Mouse (Mus musculus) brain, embryonic 18.5 days (tissue): ENCODE results near the gene Chek2.
"Not testable (repeated sequence)": the region's sequence is repeated elsewhere in the genome, so short reads cannot be mapped to it uniquely, and the experiment has no call there.

Experiments
- DNase-seq: peaks from one replicate; pipeline ENCODE4 v3.0.0-alpha.2; 2012; ENCODE audit warnings: low read depth, low spot score

Chek2 gene

DNA sequence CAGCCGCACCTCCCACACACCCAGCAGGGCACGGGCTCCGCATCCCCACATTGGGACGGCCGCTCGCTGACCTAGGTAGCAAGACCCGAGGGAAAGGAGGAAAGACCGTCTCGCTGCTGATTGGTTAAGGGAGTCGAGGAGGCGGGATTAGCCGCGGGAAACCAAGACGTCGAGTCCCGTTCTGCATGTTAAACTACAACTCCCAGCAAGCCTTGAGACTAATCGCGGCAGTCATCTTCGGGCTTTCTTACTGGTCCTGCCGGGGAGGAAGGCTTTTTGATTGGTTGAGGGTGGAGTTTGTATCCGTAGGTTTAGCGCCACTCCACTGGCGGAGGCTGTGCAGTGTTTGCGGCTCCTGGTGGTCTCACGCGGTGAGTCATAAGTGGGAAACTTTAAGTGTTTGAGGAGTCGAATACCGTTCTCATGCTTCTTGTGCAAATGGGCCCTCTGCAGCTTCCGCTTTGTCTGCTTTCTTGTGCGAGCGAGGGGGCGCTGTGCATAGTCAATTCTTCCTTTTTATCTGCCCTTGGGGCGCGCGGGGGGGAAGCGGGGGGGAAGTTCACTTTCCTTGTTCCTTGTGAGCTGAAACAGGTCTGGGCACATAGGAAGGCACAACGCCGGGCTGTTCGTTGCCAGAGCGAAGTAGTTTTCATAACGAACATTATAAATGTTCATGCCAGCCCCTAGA lies at the start of gene Chek2, which contains the start of gene Hscb:
Gene Chek2, plus strand, starts transcription at position 302 of the 688 bp plus-strand sequence.
Gene Hscb, minus strand, starts transcription at position 100 of the 688 bp plus-strand sequence.
- peak; percentile 97 for DNase-seq

DNA sequence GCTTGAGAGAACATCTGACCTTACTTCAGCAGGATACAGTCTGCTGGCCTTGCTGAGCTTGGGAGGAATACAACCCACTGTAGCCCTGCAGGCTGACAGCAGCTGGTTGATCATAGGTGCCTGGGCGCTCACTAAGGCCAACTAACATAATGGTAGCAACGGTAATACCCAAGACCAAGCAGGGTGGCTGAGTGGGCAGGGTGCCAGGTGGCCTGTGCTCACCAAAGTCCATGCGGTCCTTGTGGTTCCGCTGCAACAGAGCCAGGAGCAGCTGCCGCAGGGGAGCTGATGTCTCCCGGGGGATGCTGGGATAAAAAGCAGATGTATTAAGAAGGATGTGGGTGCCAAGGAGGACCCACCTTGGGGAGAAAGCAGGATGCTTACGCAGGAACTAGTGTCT lies 45.4 kb upstream of the Chek2 start:
- DNase-seq = no peak

DNA sequence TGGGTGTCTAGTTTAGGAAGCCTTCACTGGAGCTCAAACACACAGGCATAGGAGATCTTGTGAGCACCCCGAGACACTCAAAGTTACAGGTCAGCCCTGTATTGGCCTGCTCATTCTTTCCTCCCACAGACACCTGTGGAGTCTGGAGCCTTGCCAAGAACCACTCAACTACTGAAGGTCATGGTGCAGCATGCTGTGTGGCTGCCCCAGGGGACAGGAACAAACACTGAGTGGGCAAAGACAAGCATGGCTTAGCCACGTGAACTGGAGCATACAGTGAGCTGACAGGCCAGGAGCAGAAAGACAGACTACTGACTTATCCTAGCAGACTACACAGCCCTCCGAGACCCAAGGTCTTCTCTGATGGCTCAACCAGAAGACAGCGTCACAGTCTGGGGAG lies 42.1 kb upstream of the Chek2 start:
- DNase-seq = no peak

DNA sequence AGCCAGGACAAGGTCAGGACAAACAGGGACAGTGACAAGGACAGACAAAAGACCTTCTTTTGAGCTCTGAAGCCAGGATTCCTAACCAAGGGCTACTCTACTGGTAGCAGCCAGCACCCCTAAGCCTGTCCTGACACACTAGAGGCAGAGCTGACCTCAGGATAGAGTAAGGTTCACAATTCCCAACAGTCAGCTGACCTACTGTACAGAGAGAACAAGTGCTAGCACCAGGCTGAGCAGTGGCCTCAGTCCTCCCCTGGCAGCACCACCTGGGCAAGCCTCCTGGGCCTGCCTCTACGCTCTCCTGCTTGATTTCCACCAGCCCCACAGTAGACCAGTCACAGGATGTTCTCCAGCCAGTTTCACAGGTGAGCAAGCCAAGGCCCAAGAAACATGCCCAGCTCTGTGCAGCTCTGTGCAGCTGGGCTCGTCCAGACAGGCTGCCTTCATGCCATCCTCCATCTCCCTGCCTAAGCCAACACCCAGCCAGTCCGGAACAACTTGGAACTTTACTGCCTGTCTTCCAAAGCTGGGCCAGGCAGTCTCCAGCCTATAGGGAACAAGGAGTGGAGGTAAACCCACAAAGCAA lies 38.6 kb upstream of the Chek2 start:
- no peak for DNase-seq

DNA sequence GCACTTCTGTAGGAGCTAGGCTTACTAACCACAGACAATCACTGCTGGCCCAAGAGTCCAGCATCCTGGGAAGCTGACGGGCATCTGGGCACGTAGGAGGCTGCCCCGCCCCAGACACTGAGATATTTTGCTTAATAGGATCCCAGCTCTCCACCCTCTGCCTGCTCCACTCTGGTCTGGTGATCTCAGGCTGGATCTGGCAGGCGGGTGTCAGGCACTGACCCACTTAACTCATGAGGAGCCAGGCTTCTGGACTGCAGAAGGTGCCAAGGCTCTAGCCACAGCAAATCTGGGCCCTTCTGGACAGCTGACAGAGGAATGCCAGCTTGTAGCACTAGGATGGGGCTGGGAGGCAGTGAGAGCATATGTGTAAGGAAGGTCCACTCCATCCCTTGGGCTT lies 37.6 kb upstream of the Chek2 start:
- DNase-seq = no peak

DNA sequence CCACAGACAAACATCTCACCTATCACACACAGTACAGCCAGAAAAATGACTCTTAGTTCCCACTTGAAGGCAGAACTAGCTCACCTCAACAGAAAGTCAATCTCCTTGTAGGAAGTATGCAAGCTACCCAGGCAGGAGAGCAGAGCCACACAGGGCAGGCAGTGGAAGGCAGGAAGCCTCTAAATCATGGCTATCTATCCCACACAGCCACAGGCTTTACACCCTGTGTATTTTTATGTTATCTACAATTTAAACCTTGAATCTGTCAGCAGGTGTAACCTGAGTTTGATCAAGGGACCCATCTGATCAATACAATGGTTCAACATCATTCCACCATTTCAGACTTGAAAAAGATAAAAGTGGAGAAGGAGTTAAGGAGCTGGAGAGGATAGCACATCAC lies 37.0 kb upstream of the Chek2 start:
- DNase-seq = no peak

DNA sequence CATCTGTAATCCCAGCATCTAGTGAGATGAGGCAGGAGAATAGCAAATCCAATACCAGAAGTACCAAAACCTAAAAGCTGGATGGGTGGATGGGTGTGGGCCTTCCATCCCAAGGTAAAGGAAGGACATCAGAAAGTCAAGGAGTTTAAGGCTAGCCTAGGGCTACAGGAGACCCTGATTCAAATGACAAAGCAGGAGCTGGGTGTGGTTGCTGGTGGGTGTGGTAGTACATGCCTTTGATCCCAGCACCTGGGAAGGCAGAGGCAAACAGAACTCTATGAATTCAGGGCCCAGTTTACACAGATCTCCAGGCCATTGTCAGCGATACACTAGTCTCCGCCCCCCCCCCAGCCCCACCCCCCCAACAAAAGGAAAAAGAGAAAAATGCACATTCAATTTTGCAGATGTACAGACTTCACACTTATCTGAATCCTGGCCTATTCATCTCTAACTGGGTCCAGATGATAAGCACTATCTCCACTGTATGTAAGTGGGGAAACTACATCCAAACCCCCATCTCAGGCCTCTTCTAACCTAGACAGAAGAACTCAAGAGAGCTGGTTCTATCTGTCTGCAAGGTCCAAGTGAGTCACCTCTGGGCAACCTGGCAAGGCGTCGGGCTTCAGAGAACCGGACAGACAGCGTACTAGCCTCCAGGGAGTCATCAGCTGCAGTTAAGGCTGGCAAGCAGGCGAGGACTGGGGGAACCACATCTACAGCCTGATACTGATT lies 35.6 kb upstream of the Chek2 start:
- DNase-seq = no peak

DNA sequence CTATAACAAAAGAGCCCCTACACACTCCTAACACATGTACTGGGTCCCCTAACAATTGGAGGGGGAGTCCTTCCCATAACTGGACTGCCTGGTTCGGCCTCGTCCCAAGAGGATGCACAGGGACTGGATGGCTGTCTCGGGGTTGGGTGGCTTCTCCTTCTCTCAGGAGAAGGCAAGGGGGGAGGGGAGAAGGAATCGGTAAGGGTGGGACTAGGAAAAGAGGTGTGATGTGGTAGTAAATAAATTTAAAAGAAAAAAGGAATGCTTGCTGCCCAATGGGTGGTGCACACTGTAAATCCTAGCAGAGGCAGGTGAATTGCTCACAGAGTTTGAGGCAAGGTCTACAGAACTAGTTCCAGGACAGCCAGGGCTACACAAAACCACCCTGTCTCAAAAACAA lies 33.6 kb upstream of the Chek2 start:
- DNase-seq = no peak

DNA sequence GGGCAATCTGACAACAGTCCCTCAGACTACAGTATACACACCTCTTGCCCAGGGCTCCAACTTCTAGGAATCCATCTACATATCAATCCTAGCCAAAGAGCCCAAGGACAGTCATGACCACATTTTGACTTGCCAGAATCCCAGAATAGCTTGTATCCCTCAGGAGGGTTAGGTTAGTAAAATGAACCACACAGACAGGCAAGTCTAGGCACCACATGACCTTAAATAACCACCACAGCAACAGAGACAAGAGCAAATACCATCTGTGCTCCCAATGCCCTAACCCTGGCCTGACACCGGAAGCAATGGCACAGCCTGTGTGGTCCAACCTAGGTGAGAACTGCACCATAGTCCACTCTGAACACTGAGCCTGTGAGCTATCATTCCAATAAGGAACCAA lies 33.1 kb upstream of the Chek2 start:
- DNase-seq = no peak

DNA sequence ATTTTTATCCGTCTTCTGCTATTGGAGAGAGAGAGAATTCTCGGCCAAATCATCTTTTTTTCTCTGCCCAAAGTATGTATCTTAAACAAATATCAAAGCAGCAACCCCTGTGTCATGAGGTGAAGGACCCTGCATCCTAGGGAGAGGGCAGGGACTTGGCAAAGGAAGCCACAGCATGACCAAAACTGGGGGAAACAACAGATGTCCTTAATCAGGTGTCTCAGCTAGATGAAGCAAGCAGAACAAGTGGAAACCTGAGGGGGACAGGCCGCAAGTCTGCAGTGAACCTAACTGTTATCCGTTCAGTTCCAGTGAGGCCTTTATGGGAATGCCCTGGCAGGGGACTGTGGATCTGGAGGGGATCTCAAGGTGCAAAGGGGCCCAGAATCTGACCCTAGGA lies 32.3 kb upstream of the Chek2 start:
- no peak for DNase-seq

DNA sequence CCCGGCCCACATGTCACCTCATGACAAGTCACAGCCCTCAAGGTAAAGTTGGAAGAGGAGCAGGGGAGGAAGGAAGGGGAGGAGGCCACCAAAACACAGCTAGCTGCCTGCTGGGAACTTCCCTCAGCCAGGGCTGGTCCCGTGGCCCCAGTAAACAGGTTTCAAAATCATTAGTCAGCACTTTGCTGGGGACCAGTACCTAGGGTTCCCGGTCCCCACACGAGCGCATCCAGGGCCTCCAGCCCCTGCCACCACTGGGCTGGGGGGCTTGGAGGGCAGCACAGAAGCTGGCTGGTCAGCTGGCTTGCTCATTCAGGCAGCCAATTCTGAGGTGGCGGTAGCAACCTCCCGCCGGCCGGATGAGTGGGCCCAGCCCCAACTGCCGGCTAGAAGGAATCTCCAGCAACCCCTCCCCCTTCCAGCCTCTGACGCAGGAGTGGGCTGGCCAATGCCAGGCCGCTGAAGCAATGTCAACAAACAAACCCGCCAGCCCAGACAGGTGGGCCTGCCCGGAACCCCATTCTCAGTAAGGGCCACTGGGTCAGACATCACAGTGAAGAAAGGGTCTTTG lies 31.6 kb upstream of the Chek2 start:
- peak; percentile 37 for DNase-seq

DNA sequence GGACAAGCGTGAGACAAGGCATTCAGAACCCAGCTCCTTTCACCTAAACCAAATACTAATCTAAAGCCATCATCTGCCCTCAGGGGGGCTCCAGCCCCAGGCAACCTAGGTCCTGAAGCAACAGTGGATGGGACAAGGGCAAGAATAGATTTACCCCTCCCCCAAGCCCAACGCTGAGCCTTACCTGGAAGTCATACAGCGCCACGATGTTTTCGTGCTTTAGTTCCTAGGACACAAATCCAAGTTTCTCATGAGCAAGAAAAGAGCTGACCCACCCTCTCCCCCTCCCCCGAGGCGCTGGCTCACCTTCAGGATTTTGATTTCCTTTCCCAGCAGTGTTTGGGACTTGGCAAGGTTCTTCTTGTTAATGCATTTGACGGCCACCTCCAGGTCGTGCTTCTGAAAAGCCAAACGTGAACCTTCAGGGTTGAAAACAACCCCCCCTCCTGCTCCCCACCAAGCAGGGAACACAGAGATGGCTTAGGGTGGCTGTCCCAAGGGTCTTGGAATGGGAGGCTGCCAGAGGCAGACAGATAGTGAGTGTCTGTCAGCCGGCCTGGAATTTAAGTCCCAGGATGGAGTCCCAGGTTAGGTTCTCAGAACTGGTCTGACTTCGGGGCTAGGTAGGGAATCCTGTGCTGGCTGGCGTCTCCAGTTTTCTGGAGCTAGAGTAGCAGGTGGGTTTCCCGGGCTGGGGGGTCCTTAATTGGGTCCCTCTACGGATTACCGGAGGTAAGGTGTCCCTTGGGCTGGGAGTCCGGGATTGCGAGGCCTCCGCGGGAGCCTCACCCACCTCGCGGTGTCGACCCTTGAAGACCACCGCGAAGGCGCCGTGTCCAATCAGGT lies 30.7 kb upstream of the Chek2 start:
- no peak for DNase-seq

DNA sequence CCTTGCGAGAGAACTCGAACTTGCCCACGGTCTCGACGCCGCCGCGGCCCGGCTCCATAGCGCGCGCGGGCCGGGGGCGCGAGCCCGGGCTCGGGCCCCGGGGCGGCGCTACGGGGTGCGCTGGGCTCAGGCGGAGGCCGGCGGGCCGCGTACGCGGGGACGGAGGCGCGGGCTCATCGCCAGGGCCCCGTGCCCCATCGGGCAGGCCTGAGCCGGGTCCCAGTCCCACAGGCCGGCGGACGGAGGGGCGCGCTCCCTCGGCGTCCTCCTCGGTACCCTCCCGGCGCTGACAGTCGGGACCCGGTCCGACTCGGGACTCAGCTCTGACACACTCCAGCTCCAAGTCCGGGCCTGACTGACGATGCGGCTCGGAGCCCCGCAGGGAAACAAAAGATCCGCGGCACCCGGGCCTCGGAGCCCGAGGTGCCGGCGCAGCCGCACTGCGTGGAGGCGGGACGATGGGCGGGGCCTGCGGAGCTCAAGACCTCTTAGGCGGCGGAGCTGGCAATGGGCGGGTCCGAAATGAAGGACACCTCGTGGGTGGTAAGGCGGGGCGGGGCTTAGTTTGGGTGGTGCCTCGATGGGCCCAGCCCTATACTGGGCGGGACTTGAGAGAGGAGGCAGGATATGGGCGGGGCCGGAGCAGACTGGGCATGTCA lies 30.0 kb upstream of the Chek2 start, which contains the start of gene Ulk1:
Gene Ulk1, minus strand, starts transcription at position 431 of the 659 bp plus-strand sequence.
- DNase-seq = peak; percentile 95

DNA sequence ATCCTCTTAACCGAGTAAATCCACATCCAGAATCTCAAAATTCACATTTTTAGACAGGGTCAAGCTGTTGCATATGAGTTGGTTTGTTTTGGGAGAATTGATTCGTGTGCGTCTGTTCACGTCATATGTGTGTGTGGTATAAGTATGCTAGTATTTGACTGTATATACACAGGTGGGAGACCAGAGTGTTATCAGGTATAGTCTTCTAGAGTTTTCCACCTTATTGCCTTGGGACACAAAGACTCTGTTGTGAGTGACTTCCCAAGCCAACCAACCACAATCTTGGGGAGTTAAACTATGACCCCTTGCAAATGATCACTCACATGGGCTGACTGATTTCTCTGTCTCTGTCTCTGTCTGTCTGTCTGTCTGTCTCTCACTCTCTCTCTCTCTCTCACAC lies 15.4 kb upstream of the Chek2 start:
- no peak for DNase-seq

DNA sequence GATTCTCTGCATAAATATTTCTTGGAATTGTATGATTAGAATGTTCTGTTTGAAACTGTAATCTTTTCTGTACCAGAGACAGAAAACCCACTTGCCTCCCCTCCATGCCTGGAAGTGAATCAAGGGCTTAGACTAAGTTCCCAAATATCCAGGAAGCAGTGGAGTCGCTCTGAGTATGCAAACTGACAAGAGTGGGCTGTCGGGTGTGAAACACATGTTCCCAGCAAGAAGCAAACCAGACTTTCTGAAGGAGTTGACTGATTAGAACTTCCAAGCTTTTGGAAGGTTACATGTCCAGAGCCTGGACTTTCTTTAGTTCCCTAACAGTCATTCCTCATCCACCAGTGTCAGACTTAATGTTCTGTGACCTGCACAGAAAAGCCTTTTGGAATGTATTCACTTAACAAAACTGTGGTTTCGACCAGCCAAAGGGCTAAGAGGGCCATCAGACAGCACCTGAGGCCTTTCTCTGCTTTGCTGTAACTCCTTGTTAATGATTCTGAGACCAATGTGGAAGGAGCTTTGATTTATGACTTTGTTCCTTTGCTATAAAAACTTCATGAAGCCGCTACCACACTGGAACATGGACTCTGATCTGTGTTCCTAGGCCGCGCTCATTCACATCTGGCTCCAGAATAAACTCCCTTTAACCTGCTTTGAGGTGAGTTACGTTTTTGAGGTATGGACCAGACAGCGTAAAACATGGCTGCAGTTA lies 12.8 kb upstream of the Chek2 start:
- no peak for DNase-seq

DNA sequence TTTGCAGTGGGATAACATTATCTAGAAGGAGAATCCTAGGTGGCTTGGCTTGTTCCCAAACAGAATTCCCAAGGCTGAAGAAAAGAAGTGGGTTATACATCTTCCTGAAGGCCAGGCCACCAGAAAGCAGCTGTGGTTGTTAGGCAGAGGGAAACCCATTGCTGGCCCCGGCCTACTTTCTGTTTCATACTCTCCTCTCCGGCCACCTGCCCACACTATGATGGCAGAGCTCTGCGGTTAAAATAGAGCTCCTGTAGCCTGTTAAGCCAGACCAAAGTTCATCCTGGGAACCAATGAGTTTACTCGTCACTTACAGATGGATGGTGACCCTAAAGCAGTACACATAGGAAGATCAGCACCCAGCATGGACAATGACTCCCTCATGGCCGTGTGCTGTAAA lies 12.2 kb upstream of the Chek2 start:
- DNase-seq = no peak

DNA sequence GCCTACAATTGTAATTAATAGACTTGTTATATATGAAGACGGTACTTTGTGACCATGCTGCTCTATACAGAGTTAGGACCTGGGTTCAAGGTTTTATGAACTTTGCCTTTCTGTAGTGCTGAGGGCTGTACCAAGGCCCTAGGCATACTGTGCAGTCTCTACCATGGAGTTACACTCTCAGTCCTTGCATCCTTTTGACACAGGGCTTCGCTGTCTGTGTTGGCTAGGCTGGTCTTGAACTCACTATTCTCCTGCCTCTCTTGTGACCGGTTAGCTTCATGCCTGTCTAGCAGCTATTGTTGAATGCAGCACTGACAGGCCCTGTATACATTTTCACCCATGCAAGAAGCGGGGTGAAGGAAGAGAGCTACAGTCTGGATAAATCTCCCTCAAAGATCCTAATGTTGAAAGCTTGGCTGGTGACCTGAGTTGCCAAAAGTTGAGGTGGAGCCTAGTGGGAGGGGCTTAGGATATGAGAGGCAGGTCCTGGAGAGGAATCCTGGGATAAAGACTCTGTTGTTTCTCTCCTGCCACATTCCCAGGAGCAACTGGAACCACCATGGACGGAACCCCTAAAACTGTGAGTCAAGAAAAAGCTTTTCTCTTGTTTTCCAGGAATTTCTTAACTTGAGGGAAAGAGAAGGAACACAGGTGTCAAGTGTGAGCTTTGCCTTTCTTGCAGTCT lies 8.6 kb upstream of the Chek2 start:
- no peak for DNase-seq

DNA sequence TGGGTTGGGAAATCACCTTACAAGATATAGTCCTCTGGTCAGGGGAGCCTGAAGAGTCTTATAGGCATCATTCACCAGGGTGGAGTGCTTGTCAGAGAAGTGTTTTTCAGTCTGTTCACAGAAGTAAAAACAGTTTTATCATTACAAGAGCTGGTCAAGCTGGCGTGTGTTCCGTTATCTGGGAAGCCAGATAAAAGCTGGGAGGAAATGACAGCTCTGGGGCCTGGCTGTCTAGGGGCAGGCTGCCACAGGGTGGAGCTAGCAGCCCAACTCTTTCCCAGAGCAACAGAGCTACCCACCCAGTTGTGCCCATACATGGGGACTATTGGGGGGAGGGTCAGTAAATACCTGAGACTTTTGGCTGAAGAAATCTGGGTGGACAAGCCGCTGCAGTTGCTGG lies 3.8 kb upstream of the Chek2 start:
- no peak for DNase-seq

DNA sequence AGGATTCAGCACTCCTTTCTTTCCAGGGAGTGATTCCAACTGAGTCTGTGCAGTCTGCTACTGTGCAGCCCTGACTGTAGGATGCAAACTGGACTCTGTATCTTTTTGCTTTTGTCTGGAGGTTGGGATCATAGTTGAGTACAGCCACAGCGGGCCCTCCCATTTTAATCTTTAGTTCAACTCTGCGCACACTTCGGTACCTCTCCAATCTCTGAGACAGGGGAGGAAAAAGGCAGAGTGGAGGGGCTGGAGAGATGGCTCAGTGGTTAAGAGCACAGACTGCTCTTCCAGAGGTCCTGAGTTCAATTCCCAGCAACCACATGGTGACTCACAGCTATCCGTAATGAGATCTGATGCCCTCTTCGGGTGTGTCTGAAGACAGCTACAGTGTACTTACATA lies 1.8 kb upstream of the Chek2 start:
- not testable (repeated sequence) for DNase-seq
